Mouse (Mus musculus) kidney, postnatal 0 days (tissue): ENCODE measurements around the gene Pdxp. TPM values are rescaled to one million over a fixed set of nuclear protein-coding genes. Genes with fewer than 3 reads are reported as not detected.

ENCODE experiments used
- ATAC-seq: fragments of 200-750 bp; cut with Nextera tagmentation; replicated peaks from 2 replicates; pipeline ENCODE4 v1.8.0; 2017; ENCODE audit warnings: low read depth, moderate number of reproducible peaks, moderate TSS enrichment, moderate library complexity; ENCODE audit not compliant: low FRiP score
- DNase-seq: peaks from one replicate; pipeline ENCODE4 v3.0.0-alpha.2; 2016; ENCODE audit warnings: low spot score
- H3K27ac ChIP-seq: fragments of 300-500 bp; sonication (generic); 2 replicates; pipeline ENCODE4 v1.5.1; 2014; ENCODE audit warnings: mild to moderate bottlenecking
- H3K27me3 ChIP-seq: fragments of 300-500 bp; sonication (generic); 2 replicates; pipeline ENCODE4 v1.6.1; 2014; ENCODE audit warnings: low read length, mixed read lengths; ENCODE audit not compliant: insufficient read depth
- H3K36me3 ChIP-seq: fragments of 300-500 bp; sonication (generic); 2 replicates; pipeline ENCODE4 v1.6.1; 2014; ENCODE audit warnings: low read length, mixed read lengths; ENCODE audit not compliant: insufficient read depth
- H3K4me1 ChIP-seq: fragments of 300-500 bp; sonication (generic); replicated peaks from 2 replicates; pipeline ENCODE4 v1.6.1; 2014; ENCODE audit warnings: antibody characterized with exemption, low read length, mixed read lengths; ENCODE audit not compliant: insufficient read depth
- H3K4me2 ChIP-seq: fragments of 300-500 bp; sonication (generic); 2 replicates; pipeline ENCODE4 v1.6.1; 2014; ENCODE audit warnings: mild to moderate bottlenecking, low read length, moderate library complexity, mixed read lengths
- H3K4me3 ChIP-seq: fragments of 300-500 bp; sonication (generic); replicated peaks from 2 replicates; pipeline ENCODE4 v1.5.1; 2014; ENCODE audit warnings: low read depth, low read length
- H3K9ac ChIP-seq: fragments of 300-500 bp; sonication (generic); 2 replicates; pipeline ENCODE4 v1.6.1; 2014; ENCODE audit warnings: low read depth, low read length
- H3K9me3 ChIP-seq: fragments of 300-500 bp; sonication (generic); replicated peaks from 2 replicates; pipeline ENCODE4 v1.6.1; 2016; ENCODE audit warnings: low read length, inconsistent platforms, mixed read lengths
- CTCF ChIP-seq: IDR thresholded peaks from 2 replicates; pipeline ENCODE4 v1.5.1; 2016; ENCODE audit warnings: antibody characterized with exemption, low read depth, mild to moderate bottlenecking, moderate library complexity
- WGBS: fragments of 180-500 bp; shearing (Covaris S2); extraction: QIAGEN DNeasy Blood & Tissue Kit; methylation state at CpG from one replicate; pipeline ENCODE4 v1.1.7; 2014; 5-methylcytosine and 5-hydroxymethylcytosine counted together
- polyA plus RNA-seq: library from polyadenylated mRNA; unstranded; fragments of >200 nt; fragmentation: Nextera tagmentation; extraction: Ambion mirVana; gene quantifications from 2 replicates; pipeline ENCODE4 v1.2.1, GENCODE M21; 2015

The Pdxp gene
- polyA plus RNA-seq, 1 experiment from 2014 or later = 7.1 TPM

DNA sequence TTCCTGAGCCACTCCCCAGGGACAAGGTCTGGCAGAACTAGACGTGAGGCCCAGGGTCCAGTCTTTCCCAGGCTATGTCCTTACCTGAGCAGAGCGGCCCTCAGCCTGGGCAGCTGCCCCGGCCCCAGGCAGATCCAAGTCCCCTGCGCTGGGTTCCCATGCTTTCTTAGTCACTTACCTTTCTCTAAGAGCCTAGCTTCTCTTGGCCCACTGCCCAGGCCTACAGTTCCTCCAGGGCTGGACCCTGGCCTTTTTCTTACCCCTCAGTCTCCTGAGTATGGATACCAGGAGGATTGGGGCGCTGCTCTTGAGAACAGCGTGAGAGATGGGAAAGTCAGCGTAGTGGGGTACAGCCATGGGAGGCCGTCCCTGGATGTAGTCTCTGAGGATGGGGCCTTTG lies 33.3 kb upstream of the Pdxp start:
- H3K9me3 ChIP-seq = no peaks in the 10 kb centered on the region
- no peak for TF ChIP-seq CTCF
- no peaks in the 10 kb centered on the region for H3K27me3 ChIP-seq
- DNase-seq = no peak
- H3K36me3 ChIP-seq = peaks cover 46% of the 10 kb centered on the region
- H3K4me1 ChIP-seq = peaks cover 14% of the 10 kb centered on the region; the same call in 1 of the 2 replicates
- H3K27ac ChIP-seq = no peak overlapping the region
- H3K4me3 ChIP-seq = no peak overlapping the region
- no peak overlapping the region for H3K9ac ChIP-seq
- no peak overlapping the region for H3K4me2 ChIP-seq
- WGBS = 88% methylated on average over 8 of the region's 8 CpGs
- no peak for ATAC-seq

DNA sequence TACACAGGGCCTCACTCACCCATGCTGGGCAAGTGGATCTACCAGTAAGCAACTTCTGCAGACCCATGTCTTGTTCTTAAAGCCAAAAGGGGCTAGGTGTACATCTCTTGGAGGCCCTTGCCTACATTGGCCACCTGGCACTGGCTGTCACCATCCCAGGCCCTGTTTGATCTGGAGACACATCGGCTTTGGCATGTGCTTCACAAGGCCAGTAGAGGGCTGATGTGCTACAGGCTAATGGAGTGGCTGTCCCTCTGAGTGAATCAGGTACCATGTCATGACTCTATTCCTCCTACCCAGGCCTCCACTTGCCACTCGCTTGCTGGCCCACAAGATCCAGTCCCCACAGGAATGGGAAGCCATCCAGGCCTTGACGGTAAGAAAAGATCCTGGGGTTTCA lies 31.9 kb upstream of the Pdxp start:
- no peak for ATAC-seq
- Histone ChIP-seq H3K9me3 (no peaks in the 10 kb centered on the region), H3K4me3 (no peak overlapping the region), H3K4me2 (no peak overlapping the region), H3K27me3 (no peaks in the 10 kb centered on the region), H3K36me3 (peaks cover 59% of the 10 kb centered on the region), H3K9ac (no peak overlapping the region), H3K27ac (no peak overlapping the region), H3K4me1 (peaks cover 14% of the 10 kb centered on the region; the same call in 1 of the 2 replicates)
- no peak for DNase-seq
- TF ChIP-seq CTCF = peak; percentile 23; the same call in 1 of the 2 replicates
- WGBS = 81% methylated on average over 3 of the region's 3 CpGs

DNA sequence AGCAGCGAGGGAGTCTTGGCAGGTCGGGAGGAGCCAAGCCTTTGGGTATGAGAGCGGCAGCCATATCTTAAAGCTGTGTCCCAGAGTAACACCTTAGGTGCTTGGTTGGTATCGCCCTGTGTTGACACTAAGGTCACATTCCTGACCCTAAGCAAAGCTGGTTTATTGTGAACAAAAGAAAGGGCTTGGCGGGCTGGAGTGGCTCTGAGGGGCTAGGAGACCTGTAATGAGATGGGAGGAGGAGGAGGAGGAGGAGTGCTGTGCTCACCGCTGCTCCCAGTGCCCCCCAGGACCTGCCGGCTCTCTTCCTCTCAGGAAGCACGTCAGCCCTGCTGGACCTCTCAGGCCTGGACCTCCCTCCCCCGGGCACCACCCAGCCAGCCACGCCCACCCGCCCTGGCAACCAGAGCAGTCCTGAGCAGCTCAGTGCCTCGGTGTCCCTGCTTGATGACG lies 24.3 kb upstream of the Pdxp start:
- peaks cover 69% of the 10 kb centered on the region for H3K36me3 ChIP-seq
- H3K4me2 ChIP-seq = no peak overlapping the region
- H3K27ac ChIP-seq = no peak overlapping the region
- no peaks in the 10 kb centered on the region for H3K27me3 ChIP-seq
- H3K9ac ChIP-seq = no peak overlapping the region
- WGBS = 30% methylated on average over 13 of the region's 13 CpGs
- no peak overlapping the region for H3K4me3 ChIP-seq
- DNase-seq (peak; percentile 24), ATAC-seq (0 out of 2 replicates have a peak, but pooled peaks have one; percentile 24)
- TF ChIP-seq CTCF = no peak
- H3K9me3 ChIP-seq = no peaks in the 10 kb centered on the region
- peaks cover 7% of the 10 kb centered on the region for H3K4me1 ChIP-seq

DNA sequence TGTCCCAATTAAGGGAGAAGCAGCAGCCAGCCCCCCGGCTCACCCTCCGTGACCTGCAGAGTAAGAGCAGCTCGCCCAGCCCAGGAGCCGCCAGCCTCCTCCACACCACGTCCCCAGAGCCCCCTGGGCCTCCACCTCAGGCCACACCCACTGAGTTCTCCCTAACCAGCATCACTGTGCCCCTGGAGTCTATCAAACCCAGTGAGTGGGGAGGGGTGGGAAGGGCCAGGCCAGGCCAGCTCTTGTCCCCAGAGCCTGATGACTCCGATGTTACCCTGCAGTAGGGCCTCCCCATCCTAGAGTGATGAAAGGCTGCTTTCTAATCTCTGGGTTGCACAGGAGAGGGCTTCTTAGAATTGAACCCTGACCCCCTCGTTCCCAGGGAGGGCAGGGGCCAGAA lies 21.3 kb upstream of the Pdxp start:
- Histone ChIP-seq H3K27me3 (no peaks in the 10 kb centered on the region), H3K4me1 (peaks cover 14% of the 10 kb centered on the region), H3K9ac (no peak overlapping the region), H3K27ac (no peak overlapping the region), H3K9me3 (no peaks in the 10 kb centered on the region), H3K4me2 (no peak overlapping the region), H3K36me3 (peaks cover 43% of the 10 kb centered on the region), H3K4me3 (no peak overlapping the region)
- WGBS = 36% methylated on average over 7 of the region's 7 CpGs
- DNase-seq (no peak), ATAC-seq (0 out of 2 replicates have a peak, but pooled peaks have one; percentile 10)
- no peak for TF ChIP-seq CTCF

DNA sequence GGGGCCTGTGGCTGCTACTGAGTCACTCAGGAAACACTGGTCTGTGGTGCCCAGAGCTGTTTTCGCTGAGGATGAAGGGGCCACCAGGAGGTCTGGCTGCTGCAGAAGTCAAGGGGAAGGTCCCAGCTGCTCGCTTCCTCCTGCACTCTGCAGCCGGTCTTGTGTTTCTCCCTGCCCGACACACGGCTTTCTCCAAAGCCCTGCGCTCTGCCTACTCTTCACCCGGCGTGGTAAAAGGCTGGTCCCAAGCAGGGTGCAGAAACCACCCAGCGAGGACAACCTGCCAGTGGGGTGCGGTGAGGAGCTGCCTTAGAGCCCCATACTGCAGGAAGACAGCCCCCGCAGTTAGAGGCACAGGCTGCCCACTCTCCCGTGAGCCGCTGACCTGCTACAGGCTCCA lies 19.0 kb upstream of the Pdxp start:
- H3K4me2 ChIP-seq = no peak overlapping the region
- ATAC-seq (no peak), DNase-seq (no peak)
- no peaks in the 10 kb centered on the region for H3K9me3 ChIP-seq
- peak overlapping the region; percentile 39; the same call in 1 of the 2 replicates for H3K27ac ChIP-seq
- 59% methylated on average over 13 of the region's 13 CpGs for WGBS
- H3K36me3 ChIP-seq = peaks cover 27% of the 10 kb centered on the region
- peaks cover 26% of the 10 kb centered on the region for H3K4me1 ChIP-seq
- no peak overlapping the region for H3K4me3 ChIP-seq
- peak overlapping the region; percentile 13; the same call in 1 of the 2 replicates for H3K9ac ChIP-seq
- no peaks in the 10 kb centered on the region for H3K27me3 ChIP-seq
- TF ChIP-seq CTCF = no peak

DNA sequence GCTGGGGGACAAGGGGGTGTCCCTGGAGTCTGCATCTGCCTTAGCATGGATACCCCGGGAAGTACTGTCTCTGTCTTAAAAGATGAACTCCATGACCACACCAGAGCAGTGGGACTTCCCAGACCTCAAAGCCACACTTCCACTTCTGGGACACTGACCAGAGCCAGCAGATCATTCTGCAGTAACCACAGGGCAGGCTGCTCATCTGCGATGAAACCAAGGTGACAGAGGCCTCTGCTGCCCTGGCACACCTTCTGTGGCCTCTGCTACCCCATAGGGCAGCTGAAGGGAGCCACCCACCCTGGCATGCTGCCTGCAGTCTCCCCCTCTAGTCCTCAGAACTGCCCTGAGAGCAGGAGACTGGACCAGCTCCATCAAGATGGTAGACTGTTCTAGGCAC lies 18.0 kb upstream of the Pdxp start:
- DNase-seq = no peak
- H3K4me1 ChIP-seq = peaks cover 33% of the 10 kb centered on the region
- no peak overlapping the region for H3K4me2 ChIP-seq
- H3K9ac ChIP-seq = no peak overlapping the region
- no peak for ATAC-seq
- H3K27ac ChIP-seq = no peak overlapping the region
- TF ChIP-seq CTCF = no peak
- 70% methylated on average over 2 of the region's 2 CpGs for WGBS
- H3K27me3 ChIP-seq = no peaks in the 10 kb centered on the region
- no peak overlapping the region for H3K4me3 ChIP-seq
- H3K9me3 ChIP-seq = no peaks in the 10 kb centered on the region
- H3K36me3 ChIP-seq = peaks cover 24% of the 10 kb centered on the region

DNA sequence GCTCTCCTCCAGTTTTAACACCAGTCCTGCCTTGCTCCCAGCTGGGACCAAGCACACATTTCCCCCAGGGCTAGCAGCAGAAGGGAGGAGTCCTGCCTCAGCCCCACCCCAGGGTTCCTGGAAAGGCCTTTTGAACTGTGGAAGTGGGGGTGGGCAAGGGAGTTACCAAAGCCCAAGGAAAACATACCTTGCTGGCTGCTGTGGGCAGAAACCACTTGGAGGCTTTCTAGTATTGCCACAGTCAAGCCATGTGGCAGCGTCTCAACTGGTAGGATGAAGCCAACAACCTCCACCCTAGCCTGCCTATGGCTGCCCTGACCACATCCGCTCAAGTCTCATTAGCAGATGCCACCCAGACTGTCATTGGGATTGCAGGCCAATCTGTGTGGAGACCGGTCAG lies 17.6 kb upstream of the Pdxp start:
- no peak for DNase-seq
- Histone ChIP-seq H3K4me2 (no peak overlapping the region), H3K27me3 (no peaks in the 10 kb centered on the region), H3K9me3 (no peaks in the 10 kb centered on the region), H3K27ac (0 out of 2 replicates have a peak overlapping the region, but pooled peaks have one; percentile 13), H3K4me3 (no peak overlapping the region), H3K36me3 (peaks cover 24% of the 10 kb centered on the region), H3K9ac (no peak overlapping the region), H3K4me1 (peaks cover 37% of the 10 kb centered on the region)
- 82% methylated on average over 3 of the region's 3 CpGs for WGBS
- TF ChIP-seq CTCF = no peak
- ATAC-seq = no peak
